Mouse (Mus musculus): Measurements from ENCODE around the gene Vwa5a.

Vwa5a gene

GRCm38 (mm10) chr9:38718102-38718501, at the start of gene Vwa5a:
Gene Vwa5a, plus strand, starts transcription at chr9:38718268.
- no peak for DNase-seq (ENCODE audit: low spot score)

- DNase-seq (ENCODE audit: low spot score) = no peak
Observed at GRCm38 (mm10) chr9:38672887-38673286, 45.2 kb upstream of the Vwa5a start.

GRCm38 (mm10) chr9:38674501-38674900, 43.6 kb upstream of the Vwa5a start, which contains the start of gene Olfr918:
Gene Olfr918, minus strand, starts transcription at chr9:38674601.
- DNase-seq (ENCODE audit: low spot score) = no peak

GRCm38 (mm10) chr9:38718927-38719441, 916 bp downstream of the Vwa5a start:
- no peak for DNase-seq (ENCODE audit: low spot score)

GRCm38 (mm10) chr9:38724044-38724443, 6.0 kb downstream of the Vwa5a start:
- no peak for DNase-seq (ENCODE audit: low spot score)

GRCm38 (mm10) chr9:38728218-38728617, 10.2 kb downstream of the Vwa5a start:
- DNase-seq (ENCODE audit: low spot score) = no peak

- no peak for DNase-seq (ENCODE audit: low spot score)
Observed at GRCm38 (mm10) chr9:38741408-38741807, 23.3 kb downstream of the Vwa5a start.

GRCm38 (mm10) chr9:38744619-38745315, 26.7 kb downstream of the Vwa5a start:
- no peak for DNase-seq (ENCODE audit: low spot score)

- no peak for DNase-seq (ENCODE audit: low spot score)
Observed at GRCm38 (mm10) chr9:38751999-38752398, 33.9 kb downstream of the Vwa5a start, which contains the start of gene Olfr920. Gene Olfr920, plus strand, starts transcription at chr9:38752299.

- DNase-seq (ENCODE audit: low spot score) = no peak
Observed at GRCm38 (mm10) chr9:38772768-38773167, 54.7 kb downstream of the Vwa5a start, which contains the start of gene Olfr921. Gene Olfr921, plus strand, starts transcription at chr9:38773068.

GRCm38 (mm10) chr9:38792689-38793088, 74.6 kb downstream of the Vwa5a start:
- no peak for DNase-seq (ENCODE audit: low spot score)
